Mouse (Mus musculus): ENCODE data around the gene Gnb1l. TPM values are rescaled to one million over a fixed set of nuclear protein-coding genes. Genes with fewer than 3 reads are reported as not detected.

The Gnb1l gene
- polyA plus RNA-seq (2012; rRNA removed), result 3.1 and 4.2 TPM in 2 replicates

DNA sequence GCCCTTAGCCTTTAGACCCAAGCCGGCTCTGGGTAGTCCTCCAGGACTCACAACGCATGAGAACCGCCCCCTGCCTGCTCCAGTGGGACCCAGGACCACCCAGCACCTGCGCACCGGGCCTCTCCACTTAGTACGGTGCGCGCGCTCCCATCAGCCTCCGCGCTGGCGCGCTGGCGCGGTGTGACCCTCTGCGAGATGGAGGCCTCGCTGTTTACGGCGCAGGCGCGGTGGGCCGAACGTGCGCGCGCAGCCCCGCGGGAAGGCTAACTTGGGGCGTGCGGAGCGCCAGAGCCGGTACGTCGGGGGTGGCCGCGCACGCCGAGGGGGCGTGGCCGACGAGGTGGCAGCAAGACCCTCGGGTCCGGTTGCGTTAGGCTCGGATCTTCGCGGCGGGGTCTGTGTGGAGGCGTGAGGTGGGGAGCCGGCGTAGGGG lies at the start of gene Gnb1l, which contains the start of gene Rtl10:
Gene Gnb1l, plus strand, starts transcription at position 156 of the 433 bp plus-strand sequence.
Gene Rtl10, plus strand, starts transcription at position 344 of the 433 bp plus-strand sequence.

DNA sequence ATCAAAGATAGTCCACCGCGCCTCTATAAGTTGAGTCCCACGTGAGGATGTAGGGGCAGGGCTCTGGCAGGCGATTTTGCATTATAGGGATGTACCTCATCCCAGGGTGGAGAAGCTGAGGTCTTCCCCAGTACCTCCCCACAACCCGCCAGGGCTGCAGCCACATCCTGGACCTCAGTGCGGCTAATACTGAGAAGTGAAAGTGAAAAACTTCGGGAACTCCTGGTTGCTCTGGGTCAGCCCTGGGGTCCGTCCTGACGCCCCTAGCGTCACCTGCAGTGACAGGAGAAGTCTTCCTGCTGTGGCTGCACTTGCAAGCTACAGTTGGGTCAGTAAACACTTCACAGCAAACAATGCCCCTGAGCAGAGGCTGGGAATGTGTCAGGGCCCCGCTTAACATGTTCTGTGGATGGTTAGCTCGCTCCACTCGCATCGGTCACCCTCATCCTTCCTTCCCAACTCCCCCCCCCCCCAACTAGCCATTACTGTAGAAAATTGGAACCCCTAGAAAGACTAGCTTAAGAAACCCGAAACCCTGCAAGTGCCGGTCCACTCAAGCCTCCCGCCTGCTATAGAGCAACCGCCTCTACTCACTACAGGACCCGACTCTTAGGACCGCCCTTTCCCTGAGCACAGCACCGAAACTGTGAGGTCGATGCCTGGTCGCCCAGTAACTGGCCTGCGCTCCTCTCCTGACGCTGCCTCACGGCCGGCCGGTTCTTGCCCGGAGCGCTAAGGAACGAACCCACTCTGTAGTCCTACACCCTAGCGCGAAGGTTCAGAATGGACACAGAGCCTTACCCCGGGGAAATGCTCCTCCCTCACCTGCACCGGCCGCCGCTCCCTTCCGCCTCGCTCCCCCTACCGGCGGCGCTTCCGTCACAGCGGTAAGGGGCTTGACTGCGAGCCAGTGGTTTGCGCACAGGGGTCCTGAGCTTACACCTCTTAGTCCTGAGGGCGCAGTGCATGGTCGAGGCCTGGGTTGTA lies 91.6 kb downstream of the Gnb1l start, which contains the start of gene Tbx1:
Gene Tbx1, minus strand, starts transcription at position 868 of the 987 bp plus-strand sequence.

Other genes with a start within 250 kb of the Gnb1l start
- gene Ranbp1, start 250.0 kb upstream of the Gnb1l start, polyA plus RNA-seq (2012; rRNA removed), result 75.3 and 81.0 TPM in 2 replicates
- gene Gm49776, start 240.4 kb upstream of the Gnb1l start, polyA plus RNA-seq (2012; rRNA removed), result 0.15 and 0.16 TPM in 2 replicates
- gene Dgcr8, start 209.5 kb upstream of the Gnb1l start, polyA plus RNA-seq (2012; rRNA removed), result 13.6 and 16.7 TPM in 2 replicates
- 56.0 and 64.7 TPM in 2 replicates for gene Tango2, start 150.6 kb upstream of the Gnb1l start, polyA plus RNA-seq (2012; rRNA removed)
- gene Arvcf, start 150.5 kb upstream of the Gnb1l start, polyA plus RNA-seq (2012; rRNA removed), result 10.0 and 10.2 TPM in 2 replicates
- 58.8 and 62.0 TPM in 2 replicates for gene Txnrd2, start 72.3 kb upstream of the Gnb1l start, polyA plus RNA-seq (2012; rRNA removed)
- 91.2 and 92.4 TPM in 2 replicates for gene Comt, start 71.9 kb upstream of the Gnb1l start, polyA plus RNA-seq (2012; rRNA removed)
- 1.5 and 1.6 TPM in 2 replicates for gene Rtl10, start 188 bp downstream of the Gnb1l start, polyA plus RNA-seq (2012; rRNA removed)
- gene Tbx1, start 92.0 kb downstream of the Gnb1l start, polyA plus RNA-seq (2012; rRNA removed), result 0.01 and 0.03 TPM in 2 replicates
- gene Gp1bb, start 123.7 kb downstream of the Gnb1l start, polyA plus RNA-seq (2012; rRNA removed), result 15.4 and 16.2 TPM in 2 replicates
- 1.5 and 2.4 TPM in 2 replicates for gene Gm49601, start 127.7 kb downstream of the Gnb1l start, polyA plus RNA-seq (2012; rRNA removed)
- 6.6 and 9.4 TPM in 2 replicates for gene Sept5, start 131.2 kb downstream of the Gnb1l start, polyA plus RNA-seq (2012; rRNA removed)